Mouse (Mus musculus) myocyte (in vitro differentiated cells): ENCODE results near the gene Abcc12.

Experiments
- CEBPB ChIP-seq: IDR thresholded peaks from 2 replicates; pipeline ENCODE4 v1.6.1; 2011; ENCODE audit warnings: mild to moderate bottlenecking, moderate library complexity; ENCODE audit not compliant: poor library complexity, insufficient read depth, severe bottlenecking
- E2F4 ChIP-seq: IDR thresholded peaks from one replicate; pipeline ENCODE4 v1.6.1; 2011; ENCODE audit warnings: mild to moderate bottlenecking, control low read depth, moderate library complexity; ENCODE audit not compliant: insufficient read depth
- MAX ChIP-seq: IDR thresholded peaks from one replicate; pipeline ENCODE4 v1.6.1; 2011; ENCODE audit warnings: low read depth, mild to moderate bottlenecking, control low read depth
- MYOD1 ChIP-seq, 3 experiments: IDR thresholded peaks; one replicate each; pipeline ENCODE4 v1.6.1; 2011; ENCODE audit warnings: control low read depth in 2 of 3, low read depth in 2 of 3, mild to moderate bottlenecking in 2 of 3, moderate library complexity in 1 of 3; ENCODE audit not compliant: insufficient read length in 2 of 3, control insufficient read depth in 1 of 3
- MYOG ChIP-seq, 3 experiments: IDR thresholded peaks; one replicate each; pipeline ENCODE4 v1.6.1; 2011; ENCODE audit warnings: control low read depth in 2 of 3, low read depth in 2 of 3, mild to moderate bottlenecking in 2 of 3; ENCODE audit not compliant: insufficient read length in 2 of 3, control insufficient read depth in 1 of 3, insufficient read depth in 1 of 3
- POLR2A ChIP-seq: IDR thresholded peaks from one replicate; pipeline ENCODE4 v1.6.1; 2011; ENCODE audit warnings: low read depth, mild to moderate bottlenecking, control low read depth, moderate library complexity; ENCODE audit not compliant: insufficient read length
- TCF12 ChIP-seq: IDR thresholded peaks from one replicate; pipeline ENCODE4 v1.6.1; 2011; ENCODE audit warnings: mild to moderate bottlenecking, control low read depth; ENCODE audit not compliant: poor library complexity, insufficient read depth, severe bottlenecking
- TCF3 ChIP-seq: IDR thresholded peaks from one replicate; pipeline ENCODE4 v1.6.1; 2011; ENCODE audit warnings: low read depth, control low read depth; ENCODE audit not compliant: insufficient read length
- USF1 ChIP-seq: IDR thresholded peaks from one replicate; pipeline ENCODE4 v1.6.1; 2011; ENCODE audit warnings: low read depth, mild to moderate bottlenecking, control low read depth, moderate library complexity

DNA sequence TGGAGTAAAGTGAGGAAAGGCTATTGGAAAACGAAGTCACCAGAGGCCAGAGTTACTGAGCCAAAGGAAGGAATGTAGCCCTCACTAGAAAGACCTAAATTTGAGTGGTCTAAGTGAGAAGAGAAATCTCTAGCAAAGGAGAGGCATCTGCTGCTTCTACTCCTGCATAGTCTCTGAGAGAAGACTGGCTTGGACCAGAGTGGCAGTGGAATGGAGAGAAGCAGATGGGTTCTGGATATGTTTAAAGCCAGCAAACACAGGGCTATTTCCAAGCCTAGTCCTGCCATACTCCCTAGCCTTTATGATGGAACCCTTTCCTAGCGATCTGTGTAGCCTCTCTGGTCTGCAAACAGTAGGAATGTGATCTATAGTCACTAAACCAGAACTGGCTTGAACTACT is 24.9 kb downstream of the Abcc12 start:
- no peak for TF ChIP-seq MAX
- TF ChIP-seq POLR2A, result no peak
- no peak for TF ChIP-seq TCF12
- no peak for TF ChIP-seq TCF3
- no peak for TF ChIP-seq E2F4
- no peak for TF ChIP-seq MYOD1 (IDR thresholded peaks at IDR 0.05; ENCODE audit: control insufficient read depth in 1 of 3, insufficient read length in 2 of 3, low read depth in 2 of 3)
- TF ChIP-seq USF1, result no peak
- no peak for TF ChIP-seq MYOG (IDR thresholded peaks at IDR 0.05; ENCODE audit: control insufficient read depth in 1 of 3, insufficient read depth in 1 of 3, insufficient read length in 2 of 3, low read depth in 2 of 3)
- TF ChIP-seq CEBPB, result no peak
